Mouse (Mus musculus) liver, embryonic 11.5 days (tissue): ENCODE measurements around the gene Lect2. TPM values are rescaled to one million over a fixed set of nuclear protein-coding genes. Genes with fewer than 3 reads are reported as not detected.

Source experiments
- ATAC-seq: fragments of 200-750 bp; cut with Nextera tagmentation; replicated peaks from 2 replicates; pipeline ENCODE4 v1.8.0; 2017; ENCODE audit warnings: moderate number of reproducible peaks, mild to moderate bottlenecking, moderate TSS enrichment, moderate library complexity; ENCODE audit not compliant: low FRiP score
- DNase-seq: peaks from one replicate; pipeline ENCODE4 v3.0.0-alpha.2; 2017; ENCODE audit warnings: low spot score
- H3K27ac ChIP-seq: fragments of 300-500 bp; sonication (generic); 2 replicates; pipeline ENCODE4 v1.5.1; 2014; ENCODE audit warnings: mild to moderate bottlenecking, low read depth, low read length, control low read depth
- H3K27me3 ChIP-seq: fragments of 300-500 bp; sonication (generic); replicated peaks from 2 replicates; pipeline ENCODE4 v1.6.1; 2014; ENCODE audit warnings: low read length, mixed read lengths; ENCODE audit not compliant: control insufficient read depth, insufficient read depth
- H3K36me3 ChIP-seq: fragments of 300-500 bp; sonication (generic); 2 replicates; pipeline ENCODE4 v1.6.1; 2014; ENCODE audit warnings: mild to moderate bottlenecking, low read length, moderate library complexity, mixed read lengths; ENCODE audit not compliant: control insufficient read depth, insufficient read depth
- H3K4me1 ChIP-seq: fragments of 300-500 bp; sonication (generic); replicated peaks from 2 replicates; pipeline ENCODE4 v1.6.1; 2014; ENCODE audit warnings: low read length, mixed read lengths; ENCODE audit not compliant: control insufficient read depth, insufficient read depth
- H3K4me2 ChIP-seq: fragments of 300-500 bp; sonication (generic); 2 replicates; pipeline ENCODE4 v1.6.1; 2014; ENCODE audit warnings: mild to moderate bottlenecking, control low read depth, moderate library complexity
- H3K4me3 ChIP-seq: fragments of 300-500 bp; sonication (generic); 2 replicates; pipeline ENCODE4 v1.5.1; 2014; ENCODE audit warnings: low read depth, low read length, control low read depth
- H3K9ac ChIP-seq: fragments of 300-500 bp; sonication (generic); 2 replicates; pipeline ENCODE4 v1.6.1; 2014; ENCODE audit warnings: low read depth, low read length, control low read depth
- H3K9me3 ChIP-seq: fragments of 300-500 bp; sonication (generic); 2 replicates; pipeline ENCODE4 v1.6.1; 2016; ENCODE audit warnings: low read length, inconsistent platforms, mixed read lengths; ENCODE audit not compliant: control insufficient read depth
- WGBS: fragments of 180-500 bp; shearing (Covaris S2); extraction: QIAGEN DNeasy Blood & Tissue Kit; methylation state at CpG from one replicate; pipeline ENCODE4 v1.1.7; 2014; 5-methylcytosine and 5-hydroxymethylcytosine counted together
- polyA plus RNA-seq: library from polyadenylated mRNA; unstranded; fragments of >200 nt; fragmentation: Nextera tagmentation; extraction: Ambion mirVana; gene quantifications from 2 replicates; pipeline ENCODE4 v1.2.1, GENCODE M21; 2014

The Lect2 gene
- polyA plus RNA-seq, 1 experiment from 2014 or later: 31.8 TPM

- ATAC-seq (no peak), DNase-seq (no peak)
- Histone ChIP-seq H3K27me3 (no peaks in the 10 kb centered on the region), H3K27ac (no peak overlapping the region), H3K4me2 (no peak overlapping the region), H3K9me3 (no peaks in the 10 kb centered on the region), H3K36me3 (no peaks in the 10 kb centered on the region), H3K9ac (no peak overlapping the region), H3K4me3 (no peak overlapping the region), H3K4me1 (peaks cover 7% of the 10 kb centered on the region)
- WGBS: 64% methylated on average over 3 of the region's 3 CpGs
Measured at GRCm38 (mm10) chr13:56586046-56586445, 37.7 kb upstream of the Lect2 start.

GRCm38 (mm10) chr13:56582720-56583119, 34.4 kb upstream of the Lect2 start:
- 0 out of 2 replicates have a peak, but pooled peaks cover 2% of the 10 kb centered on the region for H3K4me1 ChIP-seq
- no peaks in the 10 kb centered on the region for H3K9me3 ChIP-seq
- DNase-seq: no peak
- H3K36me3 ChIP-seq: no peaks in the 10 kb centered on the region
- H3K9ac ChIP-seq: no peak overlapping the region
- no peaks in the 10 kb centered on the region for H3K27me3 ChIP-seq
- H3K4me2 ChIP-seq: no peak overlapping the region
- WGBS: 48% methylated on average over 3 of the region's 3 CpGs
- H3K4me3 ChIP-seq: no peak overlapping the region
- H3K27ac ChIP-seq: no peak overlapping the region
- no peak for ATAC-seq

GRCm38 (mm10) chr13:56581961-56582434, 33.7 kb upstream of the Lect2 start:
- Histone ChIP-seq H3K9ac (no peak overlapping the region), H3K27ac (no peak overlapping the region; the same call in 1 of the 2 replicates), H3K4me2 (peak overlapping the region; percentile 3; the same call in 1 of the 2 replicates), H3K36me3 (no peaks in the 10 kb centered on the region), H3K4me3 (no peak overlapping the region), H3K4me1 (0 out of 2 replicates have a peak, but pooled peaks cover 2% of the 10 kb centered on the region), H3K9me3 (no peaks in the 10 kb centered on the region), H3K27me3 (no peaks in the 10 kb centered on the region)
- DNase-seq (peak; percentile 64), ATAC-seq (peak; percentile 78)
- 13% methylated on average over 6 of the region's 6 CpGs for WGBS

DNA sequence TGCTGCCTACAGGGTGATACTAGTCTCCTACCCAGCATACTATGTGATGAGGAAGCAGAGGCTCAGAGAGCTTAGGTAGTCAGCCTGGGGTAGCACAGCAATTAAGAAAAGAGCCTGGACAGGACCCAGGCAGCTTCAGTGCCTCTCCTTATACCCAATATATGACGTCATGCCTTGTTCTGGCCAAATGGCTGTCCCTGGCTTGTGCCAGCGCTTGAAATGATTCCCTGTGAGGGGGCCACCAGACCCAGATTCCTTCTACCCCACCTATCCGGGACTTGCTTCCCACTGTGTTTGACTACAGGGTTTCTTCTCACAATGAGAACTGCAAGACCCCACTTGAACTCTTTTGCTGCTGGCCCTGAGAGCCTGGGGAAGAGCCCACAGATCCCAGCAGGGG, 33.2 kb upstream of the Lect2 start:
- no peaks in the 10 kb centered on the region for H3K36me3 ChIP-seq
- no peak overlapping the region for H3K4me3 ChIP-seq
- WGBS: 27% methylated on average over 3 of the region's 3 CpGs
- 0 out of 2 replicates have a peak, but pooled peaks cover 2% of the 10 kb centered on the region for H3K4me1 ChIP-seq
- ATAC-seq: no peak
- peak overlapping the region; percentile 59; the same call in 1 of the 2 replicates for H3K27ac ChIP-seq
- H3K9ac ChIP-seq: no peak overlapping the region
- no peak for DNase-seq
- H3K27me3 ChIP-seq: no peaks in the 10 kb centered on the region
- no peaks in the 10 kb centered on the region for H3K9me3 ChIP-seq
- H3K4me2 ChIP-seq: no peak overlapping the region

DNA sequence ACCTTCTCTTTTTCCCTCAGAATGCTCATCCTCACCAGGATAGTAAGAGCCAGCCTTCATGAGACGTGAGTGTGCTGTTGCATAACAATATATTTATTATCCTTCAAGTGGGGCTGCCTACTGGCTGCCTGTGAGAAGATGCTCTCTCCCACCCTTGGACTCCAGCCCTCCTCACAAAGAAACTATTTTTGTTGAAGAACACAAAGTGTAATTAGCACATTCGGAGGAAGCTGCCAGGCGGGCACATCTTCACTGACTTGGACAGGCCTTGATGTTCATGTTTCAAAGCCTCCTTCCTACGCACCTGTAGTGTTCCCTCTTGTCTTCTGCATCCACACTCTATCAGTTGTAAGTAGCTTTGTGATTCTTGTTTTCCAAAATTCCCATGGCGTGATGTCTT, 32.1 kb upstream of the Lect2 start:
- Histone ChIP-seq H3K36me3 (no peaks in the 10 kb centered on the region), H3K9me3 (no peaks in the 10 kb centered on the region), H3K27ac (no peak overlapping the region), H3K4me3 (no peak overlapping the region), H3K4me1 (peaks cover 2% of the 10 kb centered on the region; the same call in 1 of the 2 replicates), H3K4me2 (no peak overlapping the region), H3K27me3 (no peaks in the 10 kb centered on the region), H3K9ac (no peak overlapping the region)
- ATAC-seq (no peak), DNase-seq (no peak)
- WGBS: 86% methylated on average over 5 of the region's 5 CpGs

DNA sequence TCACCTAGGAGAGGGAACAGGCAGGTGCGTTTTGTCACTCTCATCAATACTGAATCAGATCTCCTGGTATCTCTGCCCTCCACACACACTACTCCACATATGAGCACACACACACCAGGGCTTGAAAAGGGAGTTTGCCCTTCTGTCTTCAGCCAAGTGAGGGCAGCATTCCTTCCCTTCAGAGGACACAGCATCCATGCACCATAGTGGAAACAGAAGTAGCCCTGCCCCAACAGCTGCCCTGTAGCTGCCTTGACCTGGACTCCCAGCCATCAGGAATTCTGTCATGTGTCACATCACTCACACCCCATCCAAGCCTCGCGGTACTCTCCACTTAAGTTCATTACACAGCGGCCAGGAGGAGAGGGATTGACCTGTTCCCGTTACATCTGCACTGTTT, 29.8 kb upstream of the Lect2 start:
- no peak overlapping the region for H3K27ac ChIP-seq
- 57% methylated on average over 5 of the region's 5 CpGs for WGBS
- H3K4me1 ChIP-seq: peaks cover 2% of the 10 kb centered on the region; the same call in 1 of the 2 replicates
- ATAC-seq (no peak), DNase-seq (no peak)
- H3K4me3 ChIP-seq: no peak overlapping the region
- H3K4me2 ChIP-seq: no peak overlapping the region
- H3K27me3 ChIP-seq: no peaks in the 10 kb centered on the region
- H3K9ac ChIP-seq: no peak overlapping the region
- H3K36me3 ChIP-seq: no peaks in the 10 kb centered on the region
- H3K9me3 ChIP-seq: no peaks in the 10 kb centered on the region

DNA sequence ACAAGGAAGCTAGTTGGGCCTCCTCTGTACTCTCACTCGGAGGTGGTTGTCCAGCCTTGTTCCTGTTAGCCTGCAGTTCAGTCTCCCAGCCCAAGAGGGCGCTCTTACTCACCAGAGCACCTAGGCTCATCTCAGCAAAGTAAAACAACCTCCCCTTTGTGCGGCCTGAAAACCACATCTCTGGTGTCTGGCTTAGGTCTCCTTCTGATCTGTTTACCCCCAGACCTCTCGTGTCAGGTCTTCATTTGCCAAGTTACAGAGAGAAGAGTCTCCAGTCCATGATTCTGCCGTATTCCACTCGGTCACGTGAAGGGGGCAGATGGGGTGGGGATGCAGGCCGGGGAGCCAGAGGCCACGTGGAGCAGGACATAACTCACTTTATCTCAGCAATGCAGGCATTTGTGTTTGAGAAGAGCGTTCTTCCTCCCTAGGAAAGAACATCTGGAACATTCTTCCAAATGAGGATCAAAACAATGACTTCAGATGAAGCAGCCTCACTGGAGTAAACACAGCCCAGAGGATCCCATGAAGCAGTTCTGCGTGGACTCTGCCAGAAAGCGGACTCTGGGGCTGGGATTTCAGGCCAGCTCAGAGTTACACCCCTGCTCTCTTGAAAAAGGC, 27.5 kb upstream of the Lect2 start:
- DNase-seq: peak; percentile 57
- no peak overlapping the region for H3K27ac ChIP-seq
- 48% methylated on average over 12 of the region's 12 CpGs for WGBS

GRCm38 (mm10) chr13:56575074-56575473, 26.8 kb upstream of the Lect2 start:
- no peaks in the 10 kb centered on the region for H3K27me3 ChIP-seq
- ATAC-seq: no peak
- no peaks in the 10 kb centered on the region; the same call in 1 of the 2 replicates for H3K4me1 ChIP-seq
- no peaks in the 10 kb centered on the region for H3K36me3 ChIP-seq
- H3K27ac ChIP-seq: no peak overlapping the region
- no peak overlapping the region for H3K4me3 ChIP-seq
- no peak overlapping the region for H3K4me2 ChIP-seq
- no peak overlapping the region for H3K9ac ChIP-seq
- WGBS: 69% methylated on average over 4 of the region's 4 CpGs
- DNase-seq: no peak
- no peaks in the 10 kb centered on the region for H3K9me3 ChIP-seq

More for the DNA sequence above, 27.5 kb upstream of the Lect2 start:
- Histone ChIP-seq H3K27me3 (no peaks in the 10 kb centered on the region), H3K9ac (no peak overlapping the region), H3K36me3 (no peaks in the 10 kb centered on the region), H3K4me2 (no peak overlapping the region), H3K4me1 (no peaks in the 10 kb centered on the region; the same call in 1 of the 2 replicates), H3K9me3 (no peaks in the 10 kb centered on the region), H3K4me3 (no peak overlapping the region)
- ATAC-seq: no peak

DNA sequence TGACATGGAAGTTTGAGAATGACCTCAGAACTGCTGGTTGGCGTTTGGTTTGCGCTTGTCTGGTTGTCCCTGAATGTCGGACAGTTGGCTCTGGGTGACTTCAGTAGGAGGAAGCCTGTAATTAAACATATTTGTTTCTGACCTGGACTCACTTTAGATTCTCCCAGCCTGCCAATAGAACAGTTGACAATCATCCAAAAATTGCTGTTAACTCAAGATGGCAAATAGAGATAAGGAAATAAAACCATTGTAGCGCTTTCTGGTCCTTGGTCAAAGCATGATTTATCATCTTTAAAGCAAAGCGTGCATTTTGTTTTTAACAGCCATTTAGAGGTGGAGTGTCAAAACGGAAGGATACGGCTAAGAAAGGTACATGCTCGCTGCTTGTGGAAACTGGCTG, 23.3 kb upstream of the Lect2 start:
- no peak for DNase-seq
- Histone ChIP-seq H3K4me2 (no peak overlapping the region), H3K27me3 (no peaks in the 10 kb centered on the region), H3K4me1 (no peaks in the 10 kb centered on the region; the same call in 1 of the 2 replicates), H3K4me3 (no peak overlapping the region), H3K9me3 (no peaks in the 10 kb centered on the region), H3K9ac (no peak overlapping the region), H3K27ac (no peak overlapping the region), H3K36me3 (no peaks in the 10 kb centered on the region)
- 82% methylated on average over 8 of the region's 8 CpGs for WGBS
- ATAC-seq: no peak
